In the genomic region with DNA sequence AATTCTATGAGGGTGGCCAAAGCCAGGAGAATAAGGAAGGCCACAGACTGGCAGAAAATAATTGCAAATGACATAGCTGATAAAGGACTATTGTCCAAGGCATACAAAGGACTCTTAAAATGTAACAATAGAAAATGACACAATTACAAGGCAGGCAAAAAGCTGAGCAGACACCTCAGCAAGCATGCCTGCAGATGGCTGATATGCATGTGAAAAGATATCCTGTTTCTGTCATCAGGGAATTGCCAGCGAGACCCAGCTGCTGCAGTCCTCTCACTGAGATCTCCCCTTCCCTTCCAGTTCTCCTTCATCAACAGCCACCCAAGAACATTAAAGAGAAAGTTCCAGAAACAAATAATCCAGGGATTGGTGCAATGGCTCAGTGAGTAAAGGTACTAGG, we compare ENCODE assay signal across 7 mouse cellular contexts.
"Had no signal": no experiment of that assay in that cellular context is flagged by ENCODE, and none has a peak within 500 bp of the region (broad histone marks: within the 10 kb centered on the region; RNA-seq: fewer than 3 reads in every experiment).

No protein-coding gene starts in this region.

- H3K4me2 ChIP-seq: kidney, embryonic 15.5 days; liver, embryonic 11.5 days; liver, embryonic 15.5 days; lung, embryonic 14.5 days; midbrain, embryonic 11.5 days had no signal

- H3K9ac ChIP-seq: kidney, embryonic 15.5 days; liver, embryonic 15.5 days; lung, embryonic 14.5 days had no signal

- H3K9me3 ChIP-seq: kidney, embryonic 15.5 days; limb, embryonic 10.5 days; liver, embryonic 15.5 days had no signal

- H3K36me3 ChIP-seq: kidney, embryonic 15.5 days; liver, embryonic 15.5 days had no signal

- H3K27ac ChIP-seq: kidney, embryonic 15.5 days; limb, embryonic 10.5 days; liver, embryonic 15.5 days had no signal

- H3K4me3 ChIP-seq: kidney, embryonic 15.5 days; limb, embryonic 10.5 days; liver, embryonic 15.5 days; myocyte had no signal

- H3K4me1 ChIP-seq: kidney, embryonic 15.5 days; liver, embryonic 15.5 days had no signal
